27 mouse cellular contexts compared by ENCODE assay signal in genomic region chr9:27175241-27175640, GRCm38 (mm10). TPM values are rescaled to one million over a fixed set of nuclear protein-coding genes. Genes with fewer than 3 reads are reported as not detected.
DNase-seq lines count a peak whose midpoint lies in the region; TF ChIP-seq lines count a peak whose summit lies in the region.
"Had no signal": no experiment of that assay in that cellular context is flagged by ENCODE, and none has a peak within 500 bp of the region (broad histone marks: within the 10 kb centered on the region; RNA-seq: fewer than 3 reads in every experiment).

No protein-coding gene starts in this region.

- peak overlapping the region; percentile 79; the same call in 1 of the 2 replicates for H3K27ac ChIP-seq in layer of hippocampus, adult 2 months
- H3K27ac ChIP-seq: forebrain, embryonic 15.5 days; hindbrain, postnatal 0 days; kidney, embryonic 15.5 days; liver, embryonic 15.5 days; macrophage; midbrain, embryonic 15.5 days; neural tube, embryonic 12.5 days had no signal

- no peak for TF ChIP-seq CTCF in layer of hippocampus, adult 2 months (conservative IDR thresholded peaks at IDR 0.05)

- H3K4me3 ChIP-seq in layer of hippocampus, adult 2 months, result no peak overlapping the region
- H3K4me3 ChIP-seq: forebrain, embryonic 15.5 days; heart, embryonic 12.5 days; kidney, embryonic 15.5 days; liver, embryonic 15.5 days; midbrain, embryonic 15.5 days; neural tube, embryonic 12.5 days had no signal

- peak in 1 of 2 experiments; percentile 27 for DNase-seq in layer of hippocampus, adult 2 months (ENCODE audit: low spot score in 2 of 2)
- no peak for DNase-seq in layer of hippocampus, postnatal 36 days
- peak; percentile 59 for DNase-seq in right cerebral cortex, adult 18-20 months
- DNase-seq in right cerebral cortex, postnatal 4 days, result no peak
- DNase-seq in forelimb bud, embryonic 11.5 days (ENCODE audit: low read depth, low spot score), result peak; percentile 16
- DNase-seq in urinary bladder, adult 18-20 months (ENCODE audit: low spot score in 2 of 2), result no peak
- no peak for DNase-seq in spleen, postnatal 10 days (ENCODE audit: low spot score in 2 of 2)
- DNase-seq: adrenal gland, adult 8-10 months; B cell, adult 2 months; cerebellum, adult 18-20 months; cerebellum, postnatal 25 days; embryo, embryonic 11 days; gastrocnemius, postnatal 25 days; heart, adult 18-20 months; heart, postnatal 14 days; kidney, postnatal 36 days; liver; retina, postnatal 1 day had no signal

RNA-seq across cellular contexts. Expression of gene Jam3, which starts 20.0 kb away (rescaled TPM):
- total RNA-seq in layer of hippocampus, adult 2 months (2021), result 10 to 100 TPM; 36.4 to 42.3 TPM
- 10 to 100 TPM; 42.5 to 43.2 TPM for total RNA-seq in layer of hippocampus, postnatal 36 days (2021)
- total RNA-seq: G1E had no signal

Comparison
In these comparisons a context has a peak if more than half of its experiments do, and no peak if none do; other contexts are left out.
1. DNase-seq: peak in right cerebral cortex, adult 18-20 months (single experiment) and forelimb bud, embryonic 11.5 days (single experiment); none in layer of hippocampus, postnatal 36 days (0 of 2), right cerebral cortex, postnatal 4 days (single experiment), urinary bladder, adult 18-20 months (0 of 2) and spleen, postnatal 10 days (0 of 2).